Mouse (Mus musculus) embryonic facial prominence, embryonic 12.5 days (tissue): ENCODE data around the gene Egfl8. TPM values are rescaled to one million over a fixed set of nuclear protein-coding genes. Genes with fewer than 3 reads are reported as not detected.
A peak's percentile ranks its signal among the peaks of the same experiment; 100 is the strongest.

Experiments used
- ATAC-seq: fragments of 200-750 bp; cut with Nextera tagmentation; 2 replicates; pipeline ENCODE4 v1.8.0; 2017; ENCODE audit not compliant: insufficient number of reproducible peaks, insufficient read depth, low FRiP score, low TSS enrichment
- H3K27ac ChIP-seq: fragments of 300-500 bp; sonication (generic); 2 replicates; pipeline ENCODE4 v1.5.1; 2016; ENCODE audit warnings: mild to moderate bottlenecking
- H3K27me3 ChIP-seq: fragments of 300-500 bp; sonication (generic); 2 replicates; pipeline ENCODE4 v1.6.1; 2016; ENCODE audit warnings: mild to moderate bottlenecking, moderate library complexity
- H3K36me3 ChIP-seq: fragments of 300-500 bp; sonication (generic); 2 replicates; pipeline ENCODE4 v1.6.1; 2016; ENCODE audit warnings: mild to moderate bottlenecking
- H3K4me1 ChIP-seq: fragments of 300-500 bp; sonication (generic); 2 replicates; pipeline ENCODE4 v1.6.1; 2016
- H3K4me2 ChIP-seq: fragments of 300-500 bp; sonication (generic); replicated peaks from 2 replicates; pipeline ENCODE4 v1.6.1; 2016; ENCODE audit warnings: mild to moderate bottlenecking, moderate library complexity
- H3K4me3 ChIP-seq: fragments of 300-500 bp; sonication (generic); 2 replicates; pipeline ENCODE4 v1.5.1; 2016; ENCODE audit warnings: mild to moderate bottlenecking
- H3K9ac ChIP-seq: fragments of 300-500 bp; sonication (generic); 2 replicates; pipeline ENCODE4 v1.6.1; 2016; ENCODE audit warnings: mild to moderate bottlenecking, moderate library complexity
- H3K9me3 ChIP-seq: fragments of 300-500 bp; sonication (generic); 2 replicates; pipeline ENCODE4 v1.6.1; 2016; ENCODE audit warnings: mild to moderate bottlenecking, moderate library complexity
- WGBS: fragments of 180-500 bp; shearing (Covaris S2); methylation state at CpG from one replicate; pipeline ENCODE4 v1.1.7; 2016; 5-methylcytosine and 5-hydroxymethylcytosine counted together
- polyA plus RNA-seq: library from polyadenylated mRNA; unstranded; fragments of >200 nt; fragmentation: Nextera tagmentation; extraction: Ambion mirVana; gene quantifications from 2 replicates; pipeline ENCODE4 v1.2.1, GENCODE M21; 2016

Egfl8 gene
- polyA plus RNA-seq, 1 experiment from 2014 or later = 7.0 TPM

DNA sequence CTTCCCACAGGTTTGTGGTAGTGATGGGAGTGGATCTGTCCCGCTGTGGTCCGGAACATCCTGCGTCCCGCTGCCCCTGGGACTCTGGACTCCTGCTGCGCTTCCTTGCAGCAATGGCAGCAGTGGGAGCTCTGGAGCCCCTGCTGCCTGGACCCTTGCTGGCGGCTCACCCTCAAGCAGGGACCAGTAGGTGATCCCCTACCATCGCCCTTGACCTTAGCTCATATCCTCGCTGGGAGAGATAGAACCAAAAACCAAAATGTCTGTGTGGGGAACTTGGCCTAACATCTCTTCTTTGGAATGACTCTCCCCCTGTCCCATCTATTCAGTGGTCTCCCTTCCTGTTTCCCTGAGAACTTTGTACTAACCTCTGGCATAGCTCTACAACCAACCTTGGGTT lies 32.0 kb downstream of the Egfl8 start:
- WGBS = 75% methylated on average over 8 of the region's 8 CpGs
- Histone ChIP-seq H3K27me3 (no peaks in the 10 kb centered on the region), H3K4me3 (no peak overlapping the region), H3K4me2 (no peak overlapping the region), H3K36me3 (no peaks in the 10 kb centered on the region), H3K9me3 (no peaks in the 10 kb centered on the region), H3K9ac (no peak overlapping the region), H3K27ac (no peak overlapping the region), H3K4me1 (peaks cover 17% of the 10 kb centered on the region)
- no peak for ATAC-seq

DNA sequence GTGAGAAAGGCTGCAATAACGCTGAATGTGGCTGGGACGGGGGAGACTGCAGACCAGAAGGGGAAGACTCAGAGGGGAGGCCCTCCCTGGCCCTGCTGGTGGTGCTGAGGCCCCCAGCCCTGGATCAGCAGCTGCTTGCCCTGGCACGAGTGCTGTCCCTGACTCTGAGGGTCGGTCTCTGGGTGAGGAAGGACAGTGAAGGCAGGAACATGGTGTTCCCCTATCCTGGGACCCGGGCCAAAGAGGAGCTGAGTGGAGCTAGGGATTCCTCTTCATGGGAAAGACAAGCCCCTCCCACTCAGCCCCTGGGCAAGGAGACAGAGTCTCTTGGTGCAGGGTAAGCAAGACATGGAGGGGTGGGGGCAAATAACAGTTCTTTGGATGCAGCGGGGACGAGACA lies 32.4 kb downstream of the Egfl8 start:
- no peaks in the 10 kb centered on the region for H3K36me3 ChIP-seq
- no peak overlapping the region for H3K4me2 ChIP-seq
- ATAC-seq = no peak
- H3K27me3 ChIP-seq = no peaks in the 10 kb centered on the region
- H3K4me1 ChIP-seq = peaks cover 15% of the 10 kb centered on the region
- H3K27ac ChIP-seq = no peak overlapping the region
- no peak overlapping the region for H3K4me3 ChIP-seq
- H3K9ac ChIP-seq = no peak overlapping the region
- H3K9me3 ChIP-seq = no peaks in the 10 kb centered on the region
- 64% methylated on average over 7 of the region's 7 CpGs for WGBS

DNA sequence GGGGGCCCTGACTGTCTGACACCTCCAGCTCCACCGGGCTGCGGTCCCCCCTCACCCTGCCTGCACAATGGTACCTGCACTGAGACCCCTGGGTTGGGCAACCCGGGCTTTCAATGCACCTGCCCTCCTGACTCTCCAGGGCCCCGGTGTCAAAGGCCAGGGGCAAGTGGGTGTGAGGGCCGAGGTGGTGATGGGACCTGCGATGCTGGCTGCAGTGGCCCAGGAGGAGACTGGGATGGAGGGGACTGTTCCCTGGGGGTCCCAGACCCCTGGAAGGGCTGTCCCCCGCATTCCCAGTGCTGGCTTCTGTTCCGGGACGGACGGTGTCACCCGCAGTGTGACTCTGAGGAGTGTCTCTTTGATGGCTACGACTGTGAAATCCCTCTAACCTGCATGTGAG lies 33.2 kb downstream of the Egfl8 start:
- no peak overlapping the region for H3K4me2 ChIP-seq
- H3K27me3 ChIP-seq = no peaks in the 10 kb centered on the region
- peaks cover 9% of the 10 kb centered on the region for H3K4me1 ChIP-seq
- H3K4me3 ChIP-seq = no peak overlapping the region
- no peaks in the 10 kb centered on the region for H3K9me3 ChIP-seq
- no peak overlapping the region for H3K27ac ChIP-seq
- no peak for ATAC-seq
- no peak overlapping the region for H3K9ac ChIP-seq
- no peaks in the 10 kb centered on the region for H3K36me3 ChIP-seq
- WGBS = 84% methylated on average over 12 of the region's 12 CpGs

DNA sequence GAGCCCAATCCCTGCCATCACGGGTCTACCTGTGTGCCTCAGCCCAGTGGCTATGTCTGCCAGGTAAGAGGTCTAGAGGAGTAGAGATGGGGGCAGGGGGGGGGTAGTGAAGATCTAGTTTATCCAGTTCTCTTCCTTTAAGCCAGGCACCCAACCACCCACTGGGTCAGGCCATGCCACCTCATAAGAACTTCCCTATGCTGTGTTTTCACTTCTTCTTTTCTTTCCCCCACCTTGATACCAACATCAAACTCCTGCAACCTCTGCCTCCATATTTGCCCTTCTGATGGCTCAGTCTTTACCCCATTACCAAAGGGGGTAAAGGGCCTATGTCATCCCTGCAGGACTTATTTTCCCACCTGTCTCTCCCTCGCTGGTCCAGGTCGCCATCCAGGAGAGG lies 37.7 kb downstream of the Egfl8 start:
- Histone ChIP-seq H3K4me2 (no peak overlapping the region), H3K4me3 (no peak overlapping the region), H3K9ac (no peak overlapping the region), H3K9me3 (no peaks in the 10 kb centered on the region), H3K36me3 (no peaks in the 10 kb centered on the region), H3K4me1 (no peaks in the 10 kb centered on the region), H3K27me3 (no peaks in the 10 kb centered on the region), H3K27ac (no peak overlapping the region)
- 80% methylated on average over 3 of the region's 3 CpGs for WGBS
- no peak for ATAC-seq

DNA sequence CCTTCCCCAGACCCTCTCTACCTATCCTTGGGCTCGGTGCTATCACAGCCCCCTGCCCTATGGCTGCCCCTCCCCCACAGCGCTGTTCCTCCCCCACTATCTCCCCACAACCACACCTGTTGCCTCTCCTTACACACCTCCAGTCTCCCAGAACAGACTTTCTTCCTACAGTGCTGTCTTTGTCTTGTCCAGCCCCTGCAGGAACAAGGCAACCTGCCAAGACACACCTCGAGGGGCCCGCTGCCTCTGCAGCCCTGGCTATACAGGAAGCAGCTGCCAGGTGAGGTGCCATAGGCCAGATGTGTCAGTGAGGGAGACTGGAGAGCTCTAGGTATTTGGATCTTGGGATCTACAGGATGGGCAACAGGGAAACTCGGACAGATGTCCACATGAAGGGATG lies 39.2 kb downstream of the Egfl8 start:
- no peaks in the 10 kb centered on the region for H3K9me3 ChIP-seq
- H3K4me2 ChIP-seq = no peak overlapping the region
- no peaks in the 10 kb centered on the region; the same call in 1 of the 2 replicates for H3K27me3 ChIP-seq
- 60% methylated on average over 5 of the region's 5 CpGs for WGBS
- no peak for ATAC-seq
- no peaks in the 10 kb centered on the region for H3K4me1 ChIP-seq
- no peak overlapping the region for H3K27ac ChIP-seq
- H3K36me3 ChIP-seq = no peaks in the 10 kb centered on the region
- H3K4me3 ChIP-seq = no peak overlapping the region
- H3K9ac ChIP-seq = no peak overlapping the region

DNA sequence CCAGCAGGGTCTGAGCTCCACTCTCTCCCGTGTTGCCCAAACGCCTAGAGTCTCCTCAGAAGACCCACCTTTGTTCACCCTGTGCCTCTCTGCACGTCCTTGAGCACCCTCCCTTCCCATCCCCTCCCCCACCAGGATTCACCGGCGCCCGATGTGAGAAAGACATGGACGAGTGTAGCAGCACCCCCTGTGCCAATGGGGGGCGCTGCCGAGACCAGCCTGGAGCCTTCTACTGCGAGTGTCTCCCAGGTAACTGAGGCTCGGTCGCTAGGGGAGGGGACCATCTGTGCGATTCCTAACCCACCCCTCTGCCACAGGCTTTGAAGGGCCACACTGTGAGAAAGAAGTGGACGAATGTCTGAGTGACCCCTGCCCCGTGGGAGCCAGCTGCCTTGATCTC lies 43.4 kb downstream of the Egfl8 start:
- Histone ChIP-seq H3K9me3 (no peaks in the 10 kb centered on the region), H3K4me3 (no peak overlapping the region), H3K4me2 (no peak overlapping the region), H3K36me3 (no peaks in the 10 kb centered on the region), H3K27ac (no peak overlapping the region), H3K9ac (no peak overlapping the region), H3K27me3 (peaks cover 3% of the 10 kb centered on the region; the same call in 1 of the 2 replicates), H3K4me1 (no peaks in the 10 kb centered on the region)
- ATAC-seq = no peak
- 8% methylated on average over 15 of the region's 15 CpGs for WGBS

DNA sequence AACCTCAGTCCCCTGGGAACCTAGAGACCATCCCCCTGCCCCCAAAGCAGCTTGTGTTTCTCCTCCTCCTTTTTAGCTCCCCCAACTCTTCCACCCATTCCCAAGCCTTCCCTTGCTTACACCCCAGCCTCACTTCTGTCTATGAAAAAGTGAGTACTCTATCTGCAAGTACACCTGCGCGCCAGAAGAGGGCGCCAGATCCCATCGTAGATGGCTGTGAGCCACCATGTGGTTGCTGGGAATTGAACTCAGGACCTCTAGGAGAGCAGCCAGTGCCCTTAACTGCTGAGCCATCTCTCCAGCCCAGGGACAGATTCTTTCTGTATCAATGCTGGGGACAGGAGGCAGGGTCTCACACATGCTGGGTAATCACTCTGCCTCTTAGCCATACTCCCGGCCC lies 43.9 kb downstream of the Egfl8 start:
- no peaks in the 10 kb centered on the region for H3K36me3 ChIP-seq
- H3K9ac ChIP-seq = no peak overlapping the region
- H3K9me3 ChIP-seq = no peaks in the 10 kb centered on the region
- H3K4me3 ChIP-seq = no peak overlapping the region
- no peak overlapping the region for H3K27ac ChIP-seq
- no peak for ATAC-seq
- WGBS = 14% methylated on average over 5 of the region's 5 CpGs
- no peak overlapping the region for H3K4me2 ChIP-seq
- H3K27me3 ChIP-seq = peaks cover 3% of the 10 kb centered on the region; the same call in 1 of the 2 replicates
- no peaks in the 10 kb centered on the region for H3K4me1 ChIP-seq

DNA sequence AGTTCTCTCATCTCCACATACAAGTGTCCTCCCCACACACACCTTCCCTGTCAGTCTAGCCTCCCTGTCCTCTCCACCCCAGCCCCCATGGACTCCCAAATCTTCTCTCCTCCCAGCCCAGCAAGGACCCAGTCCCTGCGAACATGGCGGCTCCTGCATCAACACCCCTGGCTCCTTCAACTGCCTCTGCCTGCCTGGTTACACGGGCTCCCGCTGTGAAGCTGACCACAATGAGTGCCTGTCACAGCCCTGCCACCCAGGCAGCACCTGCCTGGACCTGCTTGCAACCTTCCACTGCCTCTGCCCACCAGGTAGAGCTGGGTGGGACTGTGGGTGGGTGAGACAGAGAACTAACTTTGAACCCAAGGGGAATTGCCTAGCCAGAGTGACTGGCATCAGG lies 45.9 kb downstream of the Egfl8 start:
- H3K9me3 ChIP-seq = no peaks in the 10 kb centered on the region
- no peak overlapping the region for H3K4me2 ChIP-seq
- no peak for ATAC-seq
- no peaks in the 10 kb centered on the region for H3K36me3 ChIP-seq
- 72% methylated on average over 4 of the region's 4 CpGs for WGBS
- no peak overlapping the region for H3K27ac ChIP-seq
- peaks cover 3% of the 10 kb centered on the region; the same call in 1 of the 2 replicates for H3K27me3 ChIP-seq
- H3K9ac ChIP-seq = no peak overlapping the region
- H3K4me1 ChIP-seq = no peaks in the 10 kb centered on the region
- no peak overlapping the region for H3K4me3 ChIP-seq

DNA sequence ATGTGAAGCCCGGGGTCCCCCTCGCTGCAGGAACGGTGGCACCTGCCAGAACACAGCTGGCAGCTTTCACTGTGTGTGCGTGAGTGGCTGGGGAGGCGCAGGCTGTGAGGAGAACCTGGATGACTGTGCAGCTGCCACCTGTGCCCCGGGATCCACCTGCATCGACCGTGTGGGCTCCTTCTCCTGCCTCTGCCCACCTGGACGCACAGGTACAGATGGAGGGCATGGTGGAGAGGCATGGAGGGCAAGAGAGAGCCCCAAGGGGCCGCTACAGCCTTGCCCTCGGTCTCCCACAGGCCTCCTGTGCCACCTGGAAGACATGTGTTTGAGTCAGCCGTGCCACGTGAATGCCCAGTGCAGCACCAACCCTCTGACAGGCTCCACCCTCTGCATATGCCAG lies 47.4 kb downstream of the Egfl8 start:
- ATAC-seq = no peak
- Histone ChIP-seq H3K27ac (no peak overlapping the region), H3K4me1 (peaks cover 8% of the 10 kb centered on the region), H3K36me3 (no peaks in the 10 kb centered on the region), H3K9ac (no peak overlapping the region), H3K4me3 (no peak overlapping the region), H3K9me3 (no peaks in the 10 kb centered on the region), H3K4me2 (no peak overlapping the region), H3K27me3 (peaks cover 3% of the 10 kb centered on the region; the same call in 1 of the 2 replicates)
- WGBS = 85% methylated on average over 13 of the region's 13 CpGs

DNA sequence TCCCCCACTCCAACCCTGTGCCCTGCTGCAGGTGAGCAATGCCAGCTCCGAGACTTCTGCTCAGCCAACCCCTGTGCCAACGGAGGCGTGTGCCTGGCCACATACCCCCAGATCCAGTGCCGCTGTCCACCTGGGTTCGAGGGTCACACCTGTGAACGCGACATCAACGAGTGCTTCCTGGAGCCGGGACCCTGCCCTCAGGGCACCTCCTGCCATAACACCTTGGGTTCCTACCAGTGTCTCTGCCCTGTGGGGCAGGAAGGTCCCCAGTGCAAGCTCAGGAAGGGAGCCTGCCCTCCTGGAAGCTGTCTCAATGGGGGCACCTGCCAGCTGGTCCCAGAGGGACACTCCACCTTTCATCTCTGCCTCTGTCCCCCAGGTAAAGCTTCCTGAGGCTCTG lies 48.5 kb downstream of the Egfl8 start:
- H3K4me1 ChIP-seq = peaks cover 8% of the 10 kb centered on the region
- H3K9me3 ChIP-seq = no peaks in the 10 kb centered on the region
- H3K27me3 ChIP-seq = peaks cover 3% of the 10 kb centered on the region; the same call in 1 of the 2 replicates
- H3K4me3 ChIP-seq = no peak overlapping the region
- H3K27ac ChIP-seq = no peak overlapping the region
- no peak overlapping the region for H3K4me2 ChIP-seq
- 66% methylated on average over 9 of the region's 9 CpGs for WGBS
- H3K9ac ChIP-seq = no peak overlapping the region; the same call in 1 of the 2 replicates
- no peak for ATAC-seq
- no peaks in the 10 kb centered on the region for H3K36me3 ChIP-seq

DNA sequence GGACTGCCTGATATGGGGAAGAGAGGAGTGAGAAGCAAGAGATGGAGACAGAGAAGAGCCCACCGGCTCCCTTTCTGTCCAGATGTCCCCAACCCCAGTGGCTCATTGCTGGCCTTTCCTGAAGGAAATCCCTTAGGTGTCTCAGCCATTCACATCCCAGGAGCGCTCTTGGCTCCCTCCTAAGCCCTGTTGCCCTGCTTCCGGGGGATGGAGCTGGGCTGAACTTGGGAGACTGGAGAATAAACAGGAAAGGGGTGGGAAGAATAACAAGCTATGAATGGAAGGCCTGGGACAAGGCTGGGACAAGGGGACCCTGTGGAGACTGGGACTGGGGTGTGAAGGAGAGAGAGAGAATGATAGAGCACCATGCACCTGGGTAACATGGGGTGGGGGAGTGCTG lies 51.0 kb downstream of the Egfl8 start:
- H3K27me3 ChIP-seq = no peaks in the 10 kb centered on the region; the same call in 1 of the 2 replicates
- H3K4me1 ChIP-seq = peaks cover 8% of the 10 kb centered on the region
- WGBS = 39% methylated on average over 3 of the region's 3 CpGs
- H3K4me3 ChIP-seq = no peak overlapping the region
- H3K9ac ChIP-seq = no peak overlapping the region
- ATAC-seq = no peak
- H3K27ac ChIP-seq = peak overlapping the region; percentile 63; the same call in 1 of the 2 replicates
- 0 out of 2 replicates have a peak overlapping the region, but pooled peaks have one; percentile 21 for H3K4me2 ChIP-seq
- no peaks in the 10 kb centered on the region for H3K9me3 ChIP-seq
- H3K36me3 ChIP-seq = no peaks in the 10 kb centered on the region

DNA sequence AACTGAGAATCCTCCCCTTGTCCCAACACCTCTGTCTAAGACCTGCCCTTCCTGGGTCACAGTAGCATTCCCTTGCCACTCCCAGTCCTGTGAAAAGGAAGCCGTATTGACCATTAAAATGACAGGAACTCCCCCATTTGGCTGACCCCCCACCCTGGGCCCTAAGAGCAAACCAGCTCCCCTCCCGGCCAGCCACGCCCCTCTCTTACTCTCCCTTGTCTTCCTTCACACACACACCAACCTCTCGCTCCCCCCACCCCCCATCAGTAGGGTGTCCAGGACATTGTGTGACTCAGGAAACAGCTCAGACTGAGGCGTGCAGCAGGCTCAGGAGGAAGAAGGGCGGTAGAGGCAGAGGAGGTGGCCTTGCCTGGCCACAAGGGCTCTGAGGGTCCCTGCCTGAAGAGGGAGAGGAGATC lies 51.8 kb downstream of the Egfl8 start, which contains the start of gene Notch4:
TSS of gene Notch4 (plus strand) at position 266 of the 419 bp plus-strand sequence.
- no peak within 1 kb of the TSS for H3K4me3 ChIP-seq
- WGBS = 9% methylated on average over 6 of the region's 6 CpGs
- H3K9me3 ChIP-seq = no peaks in the 10 kb centered on the region
- H3K4me2 ChIP-seq = peak within 1 kb of the TSS; percentile 21; the same call in 1 of the 2 replicates
- H3K9ac ChIP-seq = no peak within 1 kb of the TSS
- no peaks in the 10 kb centered on the region; the same call in 1 of the 2 replicates for H3K27me3 ChIP-seq
- H3K27ac ChIP-seq = peak within 1 kb of the TSS; percentile 63
- no peaks in the 10 kb centered on the region for H3K36me3 ChIP-seq
- ATAC-seq = no peak
- H3K4me1 ChIP-seq = peaks cover 8% of the 10 kb centered on the region

DNA sequence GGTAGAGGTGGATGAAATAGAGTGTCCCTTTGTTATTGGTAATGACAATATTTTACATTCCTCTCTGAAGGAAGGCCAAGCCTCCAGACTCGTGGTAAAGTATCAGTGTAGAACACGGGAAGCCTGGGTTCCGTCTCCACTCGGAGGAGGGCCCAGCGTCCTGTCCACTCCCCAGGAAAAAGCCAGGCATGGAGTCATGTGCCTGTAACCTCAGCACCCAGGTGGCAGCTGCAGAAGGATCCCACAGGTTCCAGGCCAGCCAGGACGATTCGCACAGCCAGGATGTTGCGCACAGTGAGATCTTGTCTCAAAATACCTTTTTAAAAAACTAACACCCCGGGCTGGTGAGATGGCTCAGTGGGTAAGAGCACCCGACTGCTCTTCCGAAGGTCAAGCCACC lies 52.4 kb downstream of the Egfl8 start:
- H3K27me3 ChIP-seq = no peaks in the 10 kb centered on the region
- H3K36me3 ChIP-seq = no peaks in the 10 kb centered on the region
- ATAC-seq = no peak
- H3K9ac ChIP-seq = no peak overlapping the region
- H3K4me2 ChIP-seq = no peak overlapping the region
- H3K9me3 ChIP-seq = no peaks in the 10 kb centered on the region
- WGBS = 73% methylated on average over 11 of the region's 11 CpGs
- no peak overlapping the region for H3K4me3 ChIP-seq
- H3K4me1 ChIP-seq = peaks cover 8% of the 10 kb centered on the region
- no peak overlapping the region for H3K27ac ChIP-seq
